Mouse (Mus musculus): ENCODE data around the gene Pde4c. TPM values are rescaled to one million over a fixed set of nuclear protein-coding genes. Genes with fewer than 3 reads are reported as not detected.

Pde4c gene
- total and polyA plus RNA-seq, 3 experiments = 2.3 to 6.5 (median 4.7) TPM

GRCm38 (mm10) chr8:70787051-70787445 is 63.5 kb downstream of the Pde4c start:
- no peak overlapping the region for H3K9ac ChIP-seq (ENCODE audit: insufficient read depth, low read depth)
- H3K27me3 ChIP-seq (replicated peaks) = no peaks in the 10 kb centered on the region
- TF ChIP-seq CHD2 (IDR thresholded peaks at IDR 0.05; ENCODE audit: low read length) (no peak), USF2 (conservative IDR thresholded peaks at IDR 0.05; ENCODE audit: low read depth, low read length) (no peak), NRF1 (IDR thresholded peaks at IDR 0.05; ENCODE audit: low read depth, low read length) (no peak), ZKSCAN1 (IDR thresholded peaks at IDR 0.05; ENCODE audit: borderline replicate concordance, low read depth, low read length) (no peak), GABPA (IDR thresholded peaks at IDR 0.05; ENCODE audit: insufficient replicate concordance, low read depth, low read length) (no peak), POLR2AphosphoS2 (IDR thresholded peaks at IDR 0.05; ENCODE audit: low read depth, low read length) (no peak), USF1 (IDR thresholded peaks at IDR 0.05; ENCODE audit: low read depth, low read length) (no peak), PAX5 (IDR thresholded peaks at IDR 0.05; ENCODE audit: low read length) (no peak), SIN3A (IDR thresholded peaks at IDR 0.05; ENCODE audit: low read length) (no peak), BHLHE40 (IDR thresholded peaks at IDR 0.05; ENCODE audit: low read depth, low read length) (no peak), IRF4 (IDR thresholded peaks at IDR 0.05; ENCODE audit: low read depth, low read length) (no peak), MAZ (IDR thresholded peaks at IDR 0.05; ENCODE audit: low read depth, low read length) (no peak), ZC3H11A (IDR thresholded peaks at IDR 0.05; ENCODE audit: low read depth, low read length) (no peak), MEF2A (IDR thresholded peaks at IDR 0.05; ENCODE audit: borderline replicate concordance, low read depth, low read length) (no peak), SMC3 (IDR thresholded peaks at IDR 0.05; ENCODE audit: low read depth, low read length) (no peak), RAD21 (IDR thresholded peaks at IDR 0.05; ENCODE audit: low read depth, low read length) (no peak), MAFK (IDR thresholded peaks at IDR 0.05; ENCODE audit: insufficient replicate concordance, low read length) (no peak), ETS1 (conservative IDR thresholded peaks at IDR 0.05; ENCODE audit: low read depth, low read length) (no peak), NELFE (IDR thresholded peaks at IDR 0.05; ENCODE audit: low read depth, low read length) (no peak)
- peaks cover 9 to 12% of the 10 kb centered on the region in 2 experiments for H3K4me1 ChIP-seq (ENCODE audit: control insufficient read depth in 1 of 2, insufficient read depth in 2 of 2)
- H3K9me3 ChIP-seq (replicated peaks; ENCODE audit: low read length) = no peaks in the 10 kb centered on the region
- peaks cover 4% of the 10 kb centered on the region; the same call in 1 of the 2 replicates for H3K79me2 ChIP-seq (replicated peaks; ENCODE audit: control insufficient read depth, extremely low read depth, insufficient read depth, poor library complexity, severe bottlenecking)
- in situ Hi-C loops (cut with MboI; ENCODE audit: low pct_ligation_motif_present, low pct_unique_long_range_greater_than_20kb, low sequenced_read_pairs) (no loop called here), dilution Hi-C loops (cut with MboI; ENCODE audit: extremely low pct_ligation_motif_present, extremely low pct_unique_long_range_greater_than_20kb, low sequenced_read_pairs) (no loop called here)
- no peak overlapping the region for H3K4me2 ChIP-seq (ENCODE audit: insufficient read depth, low read depth, poor library complexity, severe bottlenecking)
- H3K4me3 ChIP-seq (replicated peaks in 1 of 3; ENCODE audit: low read depth in 2 of 3, low read length in 2 of 3, poor library complexity in 1 of 3) = no peak overlapping the region
- H3K36me3 ChIP-seq (replicated peaks in 1 of 2; ENCODE audit: control insufficient read depth in 1 of 2, insufficient read depth in 1 of 2, low read length in 1 of 2) = peaks cover 74 to 82% of the 10 kb centered on the region in 2 experiments
- no peak overlapping the region for H3K27ac ChIP-seq (ENCODE audit: insufficient read depth, low read depth)
- DNase-seq (ENCODE audit: extremely low read depth) = no peak

- dilution Hi-C loops (cut with MboI; ENCODE audit: extremely low pct_ligation_motif_present, extremely low pct_unique_long_range_greater_than_20kb, low sequenced_read_pairs) (no loop called here), in situ Hi-C loops (cut with MboI; ENCODE audit: low pct_ligation_motif_present, low pct_unique_long_range_greater_than_20kb, low sequenced_read_pairs) (no loop called here)
- H3K4me3 ChIP-seq (replicated peaks in 1 of 3; ENCODE audit: low read depth in 2 of 3, low read length in 2 of 3, poor library complexity in 1 of 3) = no peak overlapping the region
- no peak overlapping the region for H3K4me2 ChIP-seq (ENCODE audit: insufficient read depth, low read depth, poor library complexity, severe bottlenecking)
- H3K79me2 ChIP-seq (replicated peaks; ENCODE audit: control insufficient read depth, extremely low read depth, insufficient read depth, poor library complexity, severe bottlenecking) = peaks cover 4% of the 10 kb centered on the region; the same call in 1 of the 2 replicates
- no peak overlapping the region for H3K27ac ChIP-seq (ENCODE audit: insufficient read depth, low read depth)
- H3K9me3 ChIP-seq (replicated peaks; ENCODE audit: low read length) = no peaks in the 10 kb centered on the region
- peaks cover 15 to 19% of the 10 kb centered on the region in 2 experiments for H3K4me1 ChIP-seq (ENCODE audit: control insufficient read depth in 1 of 2, insufficient read depth in 2 of 2)
- TF ChIP-seq SIN3A (IDR thresholded peaks at IDR 0.05; ENCODE audit: low read length) = no peak
- H3K9ac ChIP-seq (ENCODE audit: insufficient read depth, low read depth) = no peak overlapping the region
- no peak for DNase-seq (ENCODE audit: extremely low read depth)
- peaks cover 68 to 77% of the 10 kb centered on the region in 2 experiments for H3K36me3 ChIP-seq (replicated peaks in 1 of 2; ENCODE audit: control insufficient read depth in 1 of 2, insufficient read depth in 1 of 2, low read length in 1 of 2)
- peaks cover 2% of the 10 kb centered on the region for H3K27me3 ChIP-seq (replicated peaks)
Measured at GRCm38 (mm10) chr8:70787941-70788667, 64.6 kb downstream of the Pde4c start.

Data from CH12.LX (cell line).